Mouse (Mus musculus) brain, embryonic 14.5 days (tissue): ENCODE measurements at regions not wholly inside any gene's neighbourhood (a gene's known extent, or its start where the extent isn't known, plus 50 kb on each side); places are given as distances from the start of the nearest gene placed in this dataset.

Experiments used
- DNase-seq: peaks from one replicate; pipeline ENCODE4 v3.0.0-alpha.2; 2011; ENCODE audit warnings: low read depth
- CTCF ChIP-seq: fragments of 200-500 bp; IDR thresholded peaks from 2 replicates; pipeline ENCODE4 v1.5.1; 2012; ENCODE audit warnings: inconsistent platforms, mild to moderate bottlenecking, moderate library complexity, borderline replicate concordance; ENCODE audit not compliant: insufficient read depth, insufficient read length; ENCODE audit errors: extremely low read depth
- POLR2A ChIP-seq: fragments of 200-500 bp; IDR thresholded peaks from 2 replicates; pipeline ENCODE4 v1.6.1; 2012; ENCODE audit warnings: mild to moderate bottlenecking, inconsistent platforms, borderline replicate concordance; ENCODE audit not compliant: poor library complexity, insufficient read depth, insufficient read length, severe bottlenecking; ENCODE audit errors: extremely low read depth

GRCm38 (mm10) chr7:40799794-40800193 is 98.3 kb upstream of the Vstm2b start:
- no peak for DNase-seq
- TF ChIP-seq POLR2A, result no peak
- no peak for TF ChIP-seq CTCF

- DNase-seq, result no peak
- no peak for TF ChIP-seq CTCF
- TF ChIP-seq POLR2A, result no peak
These were observed 96.8 kb upstream of the Vstm2b start for GRCm38 (mm10) chr7:40801291-40801690.

DNA sequence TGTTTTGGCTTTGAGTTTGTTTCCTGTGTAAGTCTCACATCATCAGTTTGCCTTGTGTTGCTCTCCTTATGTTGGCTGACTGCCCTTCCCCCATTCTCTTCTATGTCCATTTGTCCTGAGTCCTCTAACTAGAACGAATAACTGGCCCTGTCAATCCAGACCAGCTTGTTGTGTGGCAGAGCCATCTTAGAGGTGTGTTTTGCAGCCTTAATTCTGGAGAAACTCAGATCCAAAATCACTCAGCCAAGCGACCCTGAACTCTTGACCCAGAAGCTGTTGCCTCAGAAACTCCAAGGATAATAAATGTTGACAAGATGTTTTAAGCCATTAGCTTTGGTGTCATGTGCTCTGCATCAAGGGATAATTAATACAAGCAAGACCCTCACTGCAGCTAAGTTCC is 92.9 kb upstream of the Vstm2b start:
- TF ChIP-seq POLR2A, result no peak
- no peak for TF ChIP-seq CTCF
- no peak for DNase-seq

GRCm38 (mm10) chr7:40805866-40806265 is 92.3 kb upstream of the Vstm2b start:
- no peak for TF ChIP-seq CTCF
- no peak for DNase-seq

DNA sequence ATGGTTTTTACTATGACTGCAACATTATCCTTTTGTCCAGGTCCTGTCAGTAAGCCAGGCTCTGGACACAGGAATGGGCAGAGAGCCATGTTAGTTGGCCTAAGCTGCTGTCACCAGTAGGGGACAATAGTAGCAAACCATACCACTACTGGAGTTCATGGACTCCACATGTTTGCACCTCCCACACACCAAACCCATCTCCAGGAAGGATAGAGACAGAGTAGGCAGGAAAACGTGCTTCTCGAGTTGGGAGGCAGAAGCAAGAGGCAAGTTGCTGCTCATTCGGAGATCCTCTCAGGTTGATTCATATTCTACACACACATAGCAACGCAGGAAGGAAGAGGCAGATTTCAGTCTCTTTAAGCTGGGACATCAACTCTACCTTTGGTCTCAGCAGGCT is 85.2 kb upstream of the Vstm2b start:
- no peak for TF ChIP-seq POLR2A
- DNase-seq, result no peak

DNA sequence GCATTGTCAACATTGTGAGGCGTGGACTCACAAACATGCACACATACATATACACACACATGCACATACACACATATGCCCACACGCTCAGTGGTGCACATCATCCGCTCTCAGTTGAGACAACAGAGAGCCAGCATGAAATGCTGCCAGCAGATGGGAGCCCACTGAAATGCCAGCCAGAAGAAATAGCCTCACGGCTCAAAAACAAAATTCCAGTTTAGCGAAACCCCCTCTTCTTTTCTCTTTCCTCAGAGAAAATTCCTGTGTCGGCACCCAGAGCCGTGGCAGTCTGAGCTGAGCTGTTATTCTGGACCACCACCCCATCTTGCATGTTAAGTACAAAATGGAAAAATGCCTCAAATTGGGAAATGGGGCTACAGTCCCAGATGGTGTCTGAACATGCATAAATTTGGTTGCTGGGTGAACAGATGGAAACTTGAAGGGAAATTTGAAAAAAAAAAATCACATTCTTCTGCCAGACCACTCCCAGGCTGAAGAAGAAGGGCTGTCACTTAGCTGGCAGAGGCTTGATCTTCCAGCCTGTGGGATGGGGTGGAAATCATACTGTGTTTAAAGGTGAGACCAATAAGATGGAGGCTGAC is 72.9 kb upstream of the Vstm2b start:
- TF ChIP-seq CTCF (no peak), POLR2A (no peak)
- peak; percentile 90 for DNase-seq

- TF ChIP-seq POLR2A, result no peak
- no peak for TF ChIP-seq CTCF
- peak; percentile 10 for DNase-seq
These were observed 68.6 kb upstream of the Vstm2b start for GRCm38 (mm10) chr7:40829526-40829925.

- TF ChIP-seq POLR2A (no peak), CTCF (no peak)
These were observed 66.5 kb upstream of the Vstm2b start for GRCm38 (mm10) chr7:40831583-40831982.

DNA sequence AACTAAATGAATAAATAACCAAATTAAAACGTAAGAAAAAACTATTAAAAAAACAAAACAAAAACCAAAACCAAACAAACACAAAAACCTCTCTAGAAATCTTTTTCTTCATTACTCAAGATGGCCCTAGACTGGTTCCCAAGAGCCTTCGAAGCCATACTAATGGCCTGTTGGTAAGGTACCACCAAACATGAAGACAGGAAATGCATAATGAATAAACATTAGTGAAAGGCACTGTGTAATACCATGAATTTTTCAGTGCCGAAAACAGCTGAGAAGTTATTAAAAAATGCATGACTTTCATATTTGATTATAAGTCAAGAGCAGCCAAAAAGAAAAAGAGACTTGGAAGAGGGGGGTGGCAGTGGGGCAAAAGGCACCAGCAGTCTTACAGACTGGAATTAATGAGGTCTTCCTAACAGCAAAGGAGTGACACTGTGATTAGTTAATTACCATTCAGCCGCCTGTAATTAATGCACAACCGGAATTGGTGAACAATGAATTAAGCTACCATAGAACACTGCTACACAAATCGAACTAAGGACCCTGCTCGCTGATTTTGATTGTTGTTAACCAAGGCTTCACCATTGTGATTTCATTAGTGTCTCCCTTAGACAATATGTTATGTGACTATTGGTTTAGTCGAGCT is 55.7 kb upstream of the Vstm2b start:
- DNase-seq, result peak; percentile 71
- no peak for TF ChIP-seq CTCF
- no peak for TF ChIP-seq POLR2A

More at GRCm38 (mm10) chr7:40831583-40831982, 66.5 kb upstream of the Vstm2b start:
- no peak for DNase-seq

GRCm38 (mm10) chr7:40846512-40846911 is 51.6 kb upstream of the Vstm2b start:
- DNase-seq, result no peak
- TF ChIP-seq CTCF (no peak), POLR2A (no peak)
